Mouse (Mus musculus): ENCODE results near the gene Ccr7. TPM values are rescaled to one million over a fixed set of nuclear protein-coding genes. Genes with fewer than 3 reads are reported as not detected.

Ccr7 gene
- polyA plus RNA-seq, 1 experiment from 2014 or later: 1.6 TPM

DNA sequence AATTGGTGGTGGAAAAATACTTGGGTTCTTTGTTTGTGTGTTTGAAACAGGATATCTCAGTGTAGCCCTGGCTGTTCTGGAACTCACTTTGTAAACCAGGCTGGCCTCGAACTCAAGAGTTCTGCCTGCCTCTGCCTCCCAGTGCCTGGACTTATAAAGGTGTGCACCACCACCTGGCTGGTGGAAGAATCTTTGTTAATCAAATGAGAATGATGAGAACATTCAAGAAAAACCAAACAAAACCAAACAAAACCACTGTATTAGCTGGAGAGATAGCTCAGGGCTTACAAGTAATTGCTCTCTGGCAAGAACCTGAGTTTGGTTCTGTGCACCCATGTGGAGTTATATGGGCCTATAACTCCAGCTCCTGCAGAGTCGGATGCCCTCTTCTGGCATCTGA lies 14.6 kb upstream of the Ccr7 start:
- H3K9me3 ChIP-seq (ENCODE audit: low read length): no peaks in the 10 kb centered on the region
- no peak overlapping the region for H3K4me2 ChIP-seq (ENCODE audit: low read depth, low read length)
- no peak for TF ChIP-seq EP300 (IDR thresholded peaks at IDR 0.05; ENCODE audit: low read depth)
- no peak overlapping the region for H3K9ac ChIP-seq (replicated peaks)
- 84% methylated on average over 2 of the region's 2 CpGs for WGBS (ENCODE audit: insufficient replicate concordance)
- no peak overlapping the region for H3K4me3 ChIP-seq (ENCODE audit: low read depth, low read length)
- no peak overlapping the region for H3K27ac ChIP-seq (ENCODE audit: low read depth)
- ATAC-seq: no peak
- H3K27me3 ChIP-seq (ENCODE audit: insufficient read depth, low read length): no peaks in the 10 kb centered on the region
- DNase-seq: no peak
- no peaks in the 10 kb centered on the region for H3K36me3 ChIP-seq (replicated peaks; ENCODE audit: insufficient read depth, low read length)
- H3K4me1 ChIP-seq (ENCODE audit: insufficient read depth): no peaks in the 10 kb centered on the region

DNA sequence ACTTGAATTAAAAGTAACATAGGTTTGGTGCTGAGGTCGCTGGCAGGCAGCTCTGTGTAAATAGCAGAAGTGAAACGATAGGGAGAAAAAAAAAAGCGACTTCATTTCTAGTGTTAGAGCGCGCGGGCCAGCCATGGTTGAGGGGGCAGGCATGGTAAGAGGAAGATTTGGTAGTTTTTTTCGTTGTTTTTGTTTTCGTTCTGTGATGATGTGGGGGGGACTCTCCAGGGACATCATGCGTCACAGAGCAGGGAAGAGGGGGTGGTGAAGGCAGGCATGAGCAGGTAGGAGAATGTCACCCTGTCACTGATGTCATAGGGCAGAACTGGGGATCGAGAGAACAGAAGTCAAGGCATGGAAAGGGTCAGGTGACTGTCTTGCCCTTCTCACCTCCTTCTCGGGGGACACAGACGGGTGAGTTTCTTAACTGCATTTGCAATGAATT lies 13.2 kb upstream of the Ccr7 start:
- ATAC-seq: peak; percentile 23; the same call in 1 of the 2 replicates
- peak overlapping the region; percentile 22; the same call in 1 of the 2 replicates for H3K4me2 ChIP-seq (ENCODE audit: low read depth, low read length)
- H3K4me3 ChIP-seq (ENCODE audit: low read depth, low read length): no peak overlapping the region
- peak; percentile 39 for DNase-seq
- H3K9me3 ChIP-seq (ENCODE audit: low read length): no peaks in the 10 kb centered on the region
- peaks cover 1% of the 10 kb centered on the region; the same call in 1 of the 2 replicates for H3K4me1 ChIP-seq (ENCODE audit: insufficient read depth)
- H3K27me3 ChIP-seq (ENCODE audit: insufficient read depth, low read length): no peaks in the 10 kb centered on the region
- H3K27ac ChIP-seq (ENCODE audit: low read depth): peak overlapping the region; percentile 53
- TF ChIP-seq CTCF (IDR thresholded peaks at IDR 0.05; ENCODE audit: low read depth) (no peak), EP300 (IDR thresholded peaks at IDR 0.05; ENCODE audit: low read depth) (no peak)
- H3K9ac ChIP-seq (replicated peaks): no peak overlapping the region
- no peaks in the 10 kb centered on the region for H3K36me3 ChIP-seq (replicated peaks; ENCODE audit: insufficient read depth, low read length)
- WGBS (ENCODE audit: insufficient replicate concordance): 39% methylated on average over 12 of the region's 12 CpGs

- Histone ChIP-seq H3K4me2 (ENCODE audit: low read depth, low read length) (no peak overlapping the region), H3K9ac (replicated peaks) (no peak overlapping the region), H3K27ac (ENCODE audit: low read depth) (peak overlapping the region; percentile 53), H3K4me1 (ENCODE audit: insufficient read depth) (peaks cover 6% of the 10 kb centered on the region; the same call in 1 of the 2 replicates), H3K27me3 (ENCODE audit: insufficient read depth, low read length) (no peaks in the 10 kb centered on the region), H3K9me3 (ENCODE audit: low read length) (no peaks in the 10 kb centered on the region), H3K4me3 (ENCODE audit: low read depth, low read length) (no peak overlapping the region), H3K36me3 (replicated peaks; ENCODE audit: insufficient read depth, low read length) (no peaks in the 10 kb centered on the region)
- DNase-seq: no peak
- ATAC-seq: no peak
- WGBS (ENCODE audit: insufficient replicate concordance): 72% methylated on average over 7 of the region's 7 CpGs
- TF ChIP-seq EP300 (IDR thresholded peaks at IDR 0.05; ENCODE audit: low read depth): no peak
- TF ChIP-seq CTCF (IDR thresholded peaks at IDR 0.05; ENCODE audit: low read depth): no peak
These were observed 12.7 kb upstream of the Ccr7 start for GRCm38 (mm10) chr11:99167576-99167975.

DNA sequence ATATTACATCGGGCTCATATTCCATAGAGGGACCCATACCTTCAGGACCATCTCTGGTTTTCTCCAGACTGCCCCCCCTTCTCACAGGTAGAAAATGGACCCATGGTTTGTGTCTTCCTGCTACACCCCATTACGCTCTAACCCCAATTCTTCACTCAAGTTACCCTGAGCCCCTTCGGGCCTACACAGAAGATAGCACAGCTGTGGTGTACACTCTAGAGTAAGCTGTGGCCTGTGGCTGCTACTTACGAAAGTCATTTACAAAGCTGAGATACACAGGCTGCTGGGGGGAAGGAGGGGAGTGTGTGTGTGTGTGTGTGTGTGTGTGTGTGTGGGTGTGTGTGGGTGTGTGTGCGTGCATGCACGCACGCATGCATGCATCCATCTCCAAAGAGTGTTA lies 11.4 kb upstream of the Ccr7 start:
- DNase-seq (no peak), ATAC-seq (no peak)
- Histone ChIP-seq H3K27ac (ENCODE audit: low read depth) (no peak overlapping the region), H3K4me3 (ENCODE audit: low read depth, low read length) (no peak overlapping the region), H3K27me3 (ENCODE audit: insufficient read depth, low read length) (no peaks in the 10 kb centered on the region), H3K4me2 (ENCODE audit: low read depth, low read length) (no peak overlapping the region), H3K9ac (replicated peaks) (no peak overlapping the region), H3K9me3 (ENCODE audit: low read length) (no peaks in the 10 kb centered on the region), H3K4me1 (ENCODE audit: insufficient read depth) (peaks cover 6% of the 10 kb centered on the region; the same call in 1 of the 2 replicates), H3K36me3 (replicated peaks; ENCODE audit: insufficient read depth, low read length) (no peaks in the 10 kb centered on the region)
- 76% methylated on average over 7 of the region's 7 CpGs for WGBS (ENCODE audit: insufficient replicate concordance)
- TF ChIP-seq CTCF (IDR thresholded peaks at IDR 0.05; ENCODE audit: low read depth) (no peak), EP300 (IDR thresholded peaks at IDR 0.05; ENCODE audit: low read depth) (no peak)

DNA sequence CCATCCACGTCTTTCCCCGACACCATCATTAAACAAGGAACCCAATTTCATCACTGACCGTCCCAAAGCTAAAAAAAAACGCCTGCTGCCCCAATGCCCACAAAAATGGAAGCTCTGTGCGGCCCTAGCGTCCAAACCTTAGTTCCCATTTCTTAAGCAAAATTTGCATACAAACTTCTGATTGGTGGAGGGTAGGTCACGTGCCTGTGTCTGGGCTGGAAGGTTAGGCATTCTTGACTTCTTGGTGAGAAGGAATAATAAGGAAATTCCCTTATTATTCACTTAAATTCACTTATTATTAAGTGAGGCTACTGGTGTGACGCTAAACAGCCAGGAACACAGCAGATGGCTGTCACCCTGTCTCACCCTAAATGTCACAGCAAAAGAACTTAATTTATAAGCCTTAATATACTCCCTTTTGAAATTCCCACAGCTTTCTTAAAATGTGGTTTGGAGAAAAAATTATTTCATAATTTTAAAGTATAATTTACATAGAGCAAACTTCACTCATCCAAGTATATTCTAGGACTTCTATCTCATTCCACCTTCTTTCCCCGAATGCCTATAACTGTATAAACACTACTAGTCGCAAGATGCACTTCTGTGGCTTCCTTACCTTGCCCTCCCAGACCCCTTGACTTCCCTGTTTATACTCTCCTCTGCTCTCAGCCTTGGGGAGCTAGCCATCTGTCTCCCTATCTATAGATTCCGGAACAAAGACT lies 10.3 kb upstream of the Ccr7 start:
- WGBS (ENCODE audit: insufficient replicate concordance): 44% methylated on average over 11 of the region's 11 CpGs
- TF ChIP-seq CTCF (IDR thresholded peaks at IDR 0.05; ENCODE audit: low read depth) (no peak), EP300 (IDR thresholded peaks at IDR 0.05; ENCODE audit: low read depth) (no peak)
- no peak for ATAC-seq

DNA sequence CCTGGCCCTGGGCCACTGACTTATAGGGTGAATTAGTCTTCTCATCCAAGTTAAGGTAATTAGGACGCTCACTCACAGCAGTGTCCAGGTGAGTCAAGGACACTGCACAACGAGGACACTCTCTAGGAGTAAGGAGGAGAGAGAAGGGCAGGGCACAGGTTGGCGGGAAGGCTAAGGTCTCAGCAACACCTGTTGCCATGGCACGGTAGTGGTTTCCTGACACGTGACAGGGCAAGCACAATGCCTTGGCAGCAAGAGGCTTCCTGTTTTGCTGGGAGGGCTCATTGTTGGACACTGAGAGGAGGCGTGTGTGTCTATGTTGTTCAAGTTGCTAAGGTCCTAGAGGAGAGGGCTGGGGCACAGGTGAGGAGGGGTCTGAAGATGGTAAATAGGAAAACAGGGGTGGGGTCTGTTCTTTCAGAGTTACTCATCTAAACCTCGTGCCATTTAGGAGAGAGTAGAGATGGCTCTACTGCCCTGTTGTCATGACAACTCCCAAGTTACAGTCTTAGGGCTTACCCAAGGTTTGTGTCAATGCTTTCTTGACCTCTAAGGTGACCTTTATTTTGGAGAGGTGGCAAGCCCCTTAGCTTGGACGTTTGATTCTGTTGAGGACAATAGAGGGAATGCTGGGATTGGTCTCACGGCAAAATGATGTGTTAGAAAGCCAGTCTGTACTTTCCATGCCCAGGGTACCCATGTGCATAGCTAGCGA lies 8.3 kb upstream of the Ccr7 start:
- Histone ChIP-seq H3K27ac (ENCODE audit: low read depth) (peak overlapping the region; percentile 40; the same call in 1 of the 2 replicates), H3K9me3 (ENCODE audit: low read length) (no peaks in the 10 kb centered on the region), H3K9ac (replicated peaks) (no peak overlapping the region), H3K36me3 (replicated peaks; ENCODE audit: insufficient read depth, low read length) (no peaks in the 10 kb centered on the region), H3K4me2 (ENCODE audit: low read depth, low read length) (no peak overlapping the region), H3K4me3 (ENCODE audit: low read depth, low read length) (no peak overlapping the region), H3K4me1 (ENCODE audit: insufficient read depth) (peaks cover 6% of the 10 kb centered on the region; the same call in 1 of the 2 replicates), H3K27me3 (ENCODE audit: insufficient read depth, low read length) (no peaks in the 10 kb centered on the region)
- ATAC-seq: no peak
- TF ChIP-seq EP300 (IDR thresholded peaks at IDR 0.05; ENCODE audit: low read depth) (no peak), CTCF (IDR thresholded peaks at IDR 0.05; ENCODE audit: low read depth) (no peak)
- DNase-seq: no peak
- 53% methylated on average over 10 of the region's 10 CpGs for WGBS (ENCODE audit: insufficient replicate concordance)

More for the DNA sequence above, 10.3 kb upstream of the Ccr7 start:
- DNase-seq: no peak
- no peak overlapping the region for H3K9ac ChIP-seq (replicated peaks)
- H3K27ac ChIP-seq (ENCODE audit: low read depth): no peak overlapping the region
- no peaks in the 10 kb centered on the region for H3K27me3 ChIP-seq (ENCODE audit: insufficient read depth, low read length)
- peaks cover 6% of the 10 kb centered on the region; the same call in 1 of the 2 replicates for H3K4me1 ChIP-seq (ENCODE audit: insufficient read depth)
- no peaks in the 10 kb centered on the region for H3K9me3 ChIP-seq (ENCODE audit: low read length)
- no peak overlapping the region for H3K4me3 ChIP-seq (ENCODE audit: low read depth, low read length)
- no peaks in the 10 kb centered on the region for H3K36me3 ChIP-seq (replicated peaks; ENCODE audit: insufficient read depth, low read length)
- no peak overlapping the region for H3K4me2 ChIP-seq (ENCODE audit: low read depth, low read length)

Measured in liver, postnatal 0 days (tissue).